In genomic region chr10:53421613-53422012, GRCm38 (mm10) we compare ENCODE assay signal across 11 mouse cellular contexts. TPM values are rescaled to one million over a fixed set of nuclear protein-coding genes. Genes with fewer than 3 reads are reported as not detected.
DNase-seq lines count a peak whose midpoint lies in the region; ATAC-seq and TF ChIP-seq lines count a peak whose summit lies in the region.
"Had no signal": no experiment of that assay in that cellular context is flagged by ENCODE, and none has a peak within 500 bp of the region (broad histone marks: within the 10 kb centered on the region; RNA-seq: fewer than 3 reads in every experiment).

No protein-coding gene starts in this region.

- no peak overlapping the region for H3ac ChIP-seq in myocyte (ENCODE audit: control insufficient read depth, insufficient read length)

- peak overlapping the region; percentile 7 to 49; a peak in 1 of 4 replicates for H3K27ac ChIP-seq in heart, embryonic 14.5 days (replicated peaks in 1 of 2; ENCODE audit: control insufficient read depth in 1 of 2, insufficient read depth in 1 of 2, low read depth in 2 of 2, low read length in 2 of 2)
- H3K27ac ChIP-seq in lung, embryonic 15.5 days: peak overlapping the region; percentile 46; the same call in 1 of the 2 replicates
- H3K27ac ChIP-seq in embryonic facial prominence, embryonic 14.5 days (replicated peaks; ENCODE audit: low read depth, low read length): no peak overlapping the region
- H3K27ac ChIP-seq: forebrain, embryonic 10.5 days; neural tube, embryonic 15.5 days had no signal

- H3K4me3 ChIP-seq in heart, embryonic 14.5 days (ENCODE audit: control insufficient read depth in 1 of 2, insufficient read depth in 1 of 2, low read depth in 1 of 2, low read length in 2 of 2): no peak overlapping the region
- no peak overlapping the region for H3K4me3 ChIP-seq in lung, embryonic 15.5 days
- H3K4me3 ChIP-seq in embryonic facial prominence, embryonic 14.5 days (ENCODE audit: low read depth, low read length): no peak overlapping the region
- H3K4me3 ChIP-seq in myocyte: no peak overlapping the region
- H3K4me3 ChIP-seq: forebrain, embryonic 10.5 days; neural tube, embryonic 15.5 days had no signal

- WGBS in heart, embryonic 14.5 days: 24% methylated on average over 6 of the region's 6 CpGs
- 59% methylated on average over 6 of the region's 6 CpGs for WGBS in lung, embryonic 15.5 days
- 33% methylated on average over 6 of the region's 6 CpGs for WGBS in embryonic facial prominence, embryonic 14.5 days

- ATAC-seq in heart, embryonic 14.5 days (ENCODE audit: insufficient number of reproducible peaks, insufficient read depth, low FRiP score, low read depth): no peak
- no peak for ATAC-seq in lung, embryonic 15.5 days (ENCODE audit: borderline replicate concordance, extremely low read depth, low FRiP score, low TSS enrichment)
- peak; percentile 41; the same call in 1 of the 2 replicates for ATAC-seq in embryonic facial prominence, embryonic 14.5 days (ENCODE audit: low read depth)
- ATAC-seq: midbrain, embryonic 16.5 days had no signal

- peaks cover 0 to 17% of the 10 kb centered on the region in 2 experiments; a peak in 2 of 4 replicates for H3K4me1 ChIP-seq in heart, embryonic 14.5 days (ENCODE audit: control insufficient read depth in 2 of 2, insufficient read depth in 2 of 2, low read length in 2 of 2)
- peaks cover 9% of the 10 kb centered on the region; the same call in 1 of the 2 replicates for H3K4me1 ChIP-seq in lung, embryonic 15.5 days
- H3K4me1 ChIP-seq in embryonic facial prominence, embryonic 14.5 days (ENCODE audit: control insufficient read depth, insufficient read depth, low read length): peaks cover 6% of the 10 kb centered on the region; the same call in 1 of the 2 replicates
- H3K4me1 ChIP-seq: forebrain, embryonic 10.5 days had no signal

- no peak overlapping the region for H3K4me2 ChIP-seq in heart, embryonic 14.5 days (ENCODE audit: low read length)
- no peak overlapping the region for H3K4me2 ChIP-seq in lung, embryonic 15.5 days
- H3K4me2 ChIP-seq in embryonic facial prominence, embryonic 14.5 days (ENCODE audit: low read depth, low read length): no peak overlapping the region
- peak overlapping the region; percentile 46 for H3K4me2 ChIP-seq in myocyte (ENCODE audit: low read depth)
- H3K4me2 ChIP-seq: neural tube, embryonic 15.5 days had no signal

- TF ChIP-seq POLR2A in myocyte (IDR thresholded peaks at IDR 0.05; ENCODE audit: insufficient read length, low read depth): no peak

- no peak for DNase-seq in heart, postnatal 14 days
- DNase-seq in lung, postnatal 10 days: no peak
- no peak for DNase-seq in embryonic facial prominence, embryonic 14.5 days (ENCODE audit: low spot score)
- DNase-seq in right cerebral cortex, postnatal 25 days: no peak
- DNase-seq: adrenal gland, postnatal 25 days had no signal

- no peaks in the 10 kb centered on the region for H3K27me3 ChIP-seq in heart, embryonic 14.5 days (ENCODE audit: control insufficient read depth, insufficient read depth, low read length)
- H3K27me3 ChIP-seq in lung, embryonic 15.5 days: no peaks in the 10 kb centered on the region
- no peaks in the 10 kb centered on the region for H3K27me3 ChIP-seq in embryonic facial prominence, embryonic 14.5 days (replicated peaks; ENCODE audit: control insufficient read depth, insufficient read depth, low read length)
- no peaks in the 10 kb centered on the region for H3K27me3 ChIP-seq in myocyte (ENCODE audit: control insufficient read depth, insufficient read depth, insufficient read length)
- H3K27me3 ChIP-seq: neural tube, embryonic 15.5 days had no signal

- no peaks in the 10 kb centered on the region for H3K36me3 ChIP-seq in heart, embryonic 14.5 days (ENCODE audit: control insufficient read depth, insufficient read depth, low read length)
- no peaks in the 10 kb centered on the region for H3K36me3 ChIP-seq in lung, embryonic 15.5 days
- H3K36me3 ChIP-seq in embryonic facial prominence, embryonic 14.5 days (ENCODE audit: control insufficient read depth, insufficient read depth, low read length): no peaks in the 10 kb centered on the region
- H3K36me3 ChIP-seq in myocyte (ENCODE audit: control insufficient read depth, insufficient read depth): no peaks in the 10 kb centered on the region
- H3K36me3 ChIP-seq: forebrain, embryonic 10.5 days; neural tube, embryonic 15.5 days had no signal

- H3K9ac ChIP-seq in heart, embryonic 14.5 days (ENCODE audit: low read length): no peak overlapping the region
- H3K9ac ChIP-seq in lung, embryonic 15.5 days: no peak overlapping the region
- H3K9ac ChIP-seq in embryonic facial prominence, embryonic 14.5 days (ENCODE audit: low read depth, low read length): no peak overlapping the region
- H3K9ac ChIP-seq: neural tube, embryonic 15.5 days had no signal

- H3K79me2 ChIP-seq in myocyte (ENCODE audit: control insufficient read depth, insufficient read depth): no peaks in the 10 kb centered on the region

- H3K9me3 ChIP-seq in heart, embryonic 14.5 days (ENCODE audit: control insufficient read depth, low read length): 0 out of 2 replicates have a peak, but pooled peaks cover 5% of the 10 kb centered on the region
- H3K9me3 ChIP-seq in lung, embryonic 15.5 days: no peaks in the 10 kb centered on the region
- 0 out of 2 replicates have a peak, but pooled peaks cover 5% of the 10 kb centered on the region for H3K9me3 ChIP-seq in embryonic facial prominence, embryonic 14.5 days (ENCODE audit: control insufficient read depth, low read length)
- H3K9me3 ChIP-seq: forebrain, embryonic 10.5 days; neural tube, embryonic 15.5 days had no signal

- intact Hi-C loops in heart, postnatal 14 days (cut with DNase I): no loop called here

TF ChIP-seq in myocyte, 11 proteins besides CTCF, POLR2A, EP300 and RAD21:
- TF ChIP-seq POLR2AphosphoS2 (IDR thresholded peaks at IDR 0.05; ENCODE audit: insufficient read length, low read depth) (no peak), TCF12 (IDR thresholded peaks at IDR 0.05; ENCODE audit: insufficient read depth, poor library complexity, severe bottlenecking) (no peak), REST (IDR thresholded peaks at IDR 0.05; ENCODE audit: insufficient read depth, insufficient read length) (no peak), MYOD1 (IDR thresholded peaks at IDR 0.05; ENCODE audit: control insufficient read depth in 1 of 3, insufficient read length in 2 of 3, low read depth in 2 of 3) (no peak), USF1 (IDR thresholded peaks at IDR 0.05; ENCODE audit: low read depth) (no peak), MAX (IDR thresholded peaks at IDR 0.05; ENCODE audit: low read depth) (no peak), E2F4 (IDR thresholded peaks at IDR 0.05; ENCODE audit: insufficient read depth) (no peak), SRF (IDR thresholded peaks at IDR 0.05; ENCODE audit: control insufficient read depth, insufficient read length, low read depth) (no peak), CEBPB (IDR thresholded peaks at IDR 0.05; ENCODE audit: insufficient read depth, poor library complexity, severe bottlenecking) (no peak), TCF3 (IDR thresholded peaks at IDR 0.05; ENCODE audit: insufficient read length, low read depth) (no peak), MYOG (IDR thresholded peaks at IDR 0.05; ENCODE audit: control insufficient read depth in 1 of 3, insufficient read depth in 1 of 3, insufficient read length in 2 of 3, low read depth in 2 of 3) (no peak)
TF ChIP-seq in myocyte: peak in this region for 0.

RNA-seq across cellular contexts. Expression of gene Cep85l, which starts 41.9 kb away (rescaled TPM):
- 7.1 and 9.5 TPM in 2 replicates for polyA plus RNA-seq in heart, embryonic 14.5 days (2014; fragmentation: Nextera tagmentation; extraction: Ambion mirVana)
- 10 to 100 TPM; 18.8 to 21.0 TPM for total RNA-seq in heart, postnatal 14 days (2021)
- polyA plus RNA-seq in lung, embryonic 15.5 days (2015; fragmentation: Nextera tagmentation; extraction: Ambion mirVana): 6.5 and 8.8 TPM in 2 replicates
- 6.9 and 7.3 TPM in 2 replicates for polyA plus RNA-seq in embryonic facial prominence, embryonic 14.5 days (2014; fragmentation: Nextera tagmentation; extraction: Ambion mirVana)
- polyA plus RNA-seq in myocyte (2012; fragmentation: generic; extraction: Trizol): 0.72 TPM
